Mouse (Mus musculus) olfactory bulb, adult 2 months (tissue): ENCODE measurements at regions not wholly inside any gene's neighbourhood (a gene's known extent, or its start where the extent isn't known, plus 50 kb on each side); places are given as distances from the start of the nearest gene placed in this dataset.

Source experiments
- H3K27ac ChIP-seq: fragments of 200-500 bp; 2 replicates; pipeline ENCODE4 v1.5.1; 2012; ENCODE audit warnings: low read depth, low read length; ENCODE audit not compliant: insufficient read depth
- H3K4me1 ChIP-seq: fragments of 200-500 bp; 2 replicates; pipeline ENCODE4 v1.6.1; 2012; ENCODE audit warnings: low read length; ENCODE audit not compliant: control insufficient read depth, insufficient read depth
- H3K4me3 ChIP-seq: fragments of 200-500 bp; 2 replicates; pipeline ENCODE4 v1.5.1; 2012; ENCODE audit warnings: mild to moderate bottlenecking, low read depth, low read length, moderate library complexity; ENCODE audit not compliant: insufficient read depth
- CTCF ChIP-seq: fragments of 200-500 bp; IDR thresholded peaks from 2 replicates; pipeline ENCODE4 v1.5.1; 2012; ENCODE audit warnings: low read depth, mild to moderate bottlenecking, low read length, moderate library complexity; ENCODE audit not compliant: insufficient read depth
- POLR2A ChIP-seq: fragments of 200-500 bp; IDR thresholded peaks from 2 replicates; pipeline ENCODE4 v1.6.1; 2012; ENCODE audit warnings: mild to moderate bottlenecking, low read depth, low read length, moderate library complexity; ENCODE audit not compliant: insufficient read depth
- WGBS: fragments of 180-500 bp; shearing (Covaris S2); methylation state at CpG from one replicate; pipeline ENCODE4 v1.1.7; 2018; 5-methylcytosine and 5-hydroxymethylcytosine counted together

GRCm38 (mm10) chr9:61697959-61698358 lies 216.4 kb downstream of the Rplp1 start:
- WGBS = 25% methylated on average over 11 of the region's 11 CpGs
- H3K27ac ChIP-seq = no peak overlapping the region
- no peak overlapping the region for H3K4me3 ChIP-seq
- TF ChIP-seq CTCF (peak; percentile 90), POLR2A (no peak)
- peaks cover 3% of the 10 kb centered on the region for H3K4me1 ChIP-seq

- Histone ChIP-seq H3K4me1 (peaks cover 3% of the 10 kb centered on the region), H3K27ac (no peak overlapping the region), H3K4me3 (no peak overlapping the region)
- TF ChIP-seq POLR2A (no peak), CTCF (no peak)
- WGBS = 97% methylated on average over 3 of the region's 3 CpGs
These were observed 217.5 kb downstream of the Rplp1 start for GRCm38 (mm10) chr9:61696831-61697230.

GRCm38 (mm10) chr9:61695821-61696220 lies 218.5 kb downstream of the Rplp1 start:
- peaks cover 3% of the 10 kb centered on the region for H3K4me1 ChIP-seq
- WGBS = 95% methylated on average over 2 of the region's 2 CpGs
- H3K4me3 ChIP-seq = no peak overlapping the region
- H3K27ac ChIP-seq = no peak overlapping the region
- TF ChIP-seq CTCF (no peak), POLR2A (no peak)

- WGBS = 46% methylated on average over 9 of the region's 9 CpGs
- TF ChIP-seq CTCF (no peak), POLR2A (no peak)
- Histone ChIP-seq H3K4me1 (peaks cover 3% of the 10 kb centered on the region), H3K27ac (no peak overlapping the region), H3K4me3 (no peak overlapping the region)
These were observed 219.0 kb downstream of the Rplp1 start for GRCm38 (mm10) chr9:61695381-61695791.

GRCm38 (mm10) chr9:61694206-61694605 lies 220.1 kb downstream of the Rplp1 start:
- Histone ChIP-seq H3K4me3 (no peak overlapping the region), H3K4me1 (peaks cover 6% of the 10 kb centered on the region), H3K27ac (no peak overlapping the region)
- 89% methylated on average over 10 of the region's 10 CpGs for WGBS
- TF ChIP-seq CTCF (no peak), POLR2A (no peak)

GRCm38 (mm10) chr9:61690786-61691185 lies 223.6 kb downstream of the Rplp1 start:
- 88% methylated on average over 3 of the region's 3 CpGs for whole genome bisulfite sequencing
- TF ChIP-seq CTCF (no peak), POLR2A (no peak)
- Histone ChIP-seq H3K27ac (no peak overlapping the region), H3K4me3 (no peak overlapping the region), H3K4me1 (peaks cover 3% of the 10 kb centered on the region; the same call in 1 of the 2 replicates)

- TF ChIP-seq POLR2A = no peak
- no peak for TF ChIP-seq CTCF
- Histone ChIP-seq H3K4me3 (no peak overlapping the region), H3K4me1 (peaks cover 3% of the 10 kb centered on the region; the same call in 1 of the 2 replicates), H3K27ac (no peak overlapping the region)
- 56% methylated on average over 7 of the region's 7 CpGs for WGBS
These were observed 224.4 kb downstream of the Rplp1 start for GRCm38 (mm10) chr9:61689939-61690338.

- Histone ChIP-seq H3K4me1 (peaks cover 3% of the 10 kb centered on the region; the same call in 1 of the 2 replicates), H3K27ac (no peak overlapping the region), H3K4me3 (no peak overlapping the region)
- WGBS = 67% methylated on average over 5 of the region's 5 CpGs
- no peak for TF ChIP-seq CTCF
- TF ChIP-seq POLR2A = no peak
These were observed 224.8 kb downstream of the Rplp1 start for GRCm38 (mm10) chr9:61689516-61689915.

- Histone ChIP-seq H3K27ac (no peak overlapping the region), H3K4me3 (no peak overlapping the region), H3K4me1 (no peaks in the 10 kb centered on the region)
- TF ChIP-seq POLR2A (no peak), CTCF (no peak)
- 80% methylated on average over 4 of the region's 4 CpGs for WGBS
These were observed 230.8 kb downstream of the Rplp1 start for GRCm38 (mm10) chr9:61683557-61683956.

- Histone ChIP-seq H3K4me3 (no peak overlapping the region), H3K27ac (no peak overlapping the region), H3K4me1 (no peaks in the 10 kb centered on the region)
- TF ChIP-seq CTCF = no peak
- TF ChIP-seq POLR2A = no peak
- 93% methylated on average over 5 of the region's 5 CpGs for WGBS
These were observed 231.5 kb downstream of the Rplp1 start for GRCm38 (mm10) chr9:61682744-61683259.
